Mouse (Mus musculus) thymus, adult 2 months (tissue): ENCODE results near the gene Csnk1e.

Source experiments
- CTCF ChIP-seq: fragments of 200-500 bp; IDR thresholded peaks from 2 replicates; pipeline ENCODE4 v1.5.1; 2012; ENCODE audit warnings: mild to moderate bottlenecking, control low read depth, low read length, moderate library complexity, borderline replicate concordance; ENCODE audit not compliant: control insufficient read depth, poor library complexity, insufficient read depth; ENCODE audit errors: extremely low read depth
- POLR2A ChIP-seq: fragments of 200-500 bp; IDR thresholded peaks from 2 replicates; pipeline ENCODE4 v1.6.1; 2012; ENCODE audit warnings: mild to moderate bottlenecking, low read length, control low read depth, moderate library complexity; ENCODE audit not compliant: control insufficient read depth, poor library complexity, insufficient read depth; ENCODE audit errors: extremely low read depth

DNA sequence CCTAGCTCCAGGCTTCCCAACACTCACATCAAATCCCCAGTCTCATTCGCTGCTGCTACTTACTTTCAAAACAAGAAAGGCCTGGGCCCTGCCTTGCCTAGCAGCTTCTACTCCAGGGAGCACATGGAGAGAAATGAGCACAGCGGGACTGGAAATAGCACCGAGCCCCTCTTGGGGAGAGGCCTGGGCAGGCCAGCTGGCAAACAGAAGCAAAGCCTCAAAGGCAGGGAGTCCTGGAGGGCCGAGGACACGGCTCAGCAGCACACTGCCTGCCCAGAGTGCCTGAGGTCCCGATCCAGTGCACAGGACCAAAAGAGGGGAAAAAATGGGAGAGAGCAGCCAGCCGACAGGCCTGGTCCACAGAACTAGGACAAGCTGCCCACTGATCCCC is 54.4 kb downstream of the Csnk1e start:
- TF ChIP-seq CTCF (no peak), POLR2A (no peak)
